Mouse (Mus musculus) limb, embryonic 10.5 days (tissue): Measurements from ENCODE around the gene Miox. TPM values are rescaled to one million over a fixed set of nuclear protein-coding genes. Genes with fewer than 3 reads are reported as not detected.

Source experiments
- DNase-seq: peaks from one replicate; pipeline ENCODE4 v3.0.0-alpha.2; 2017; ENCODE audit warnings: low spot score
- H3K27ac ChIP-seq: fragments of 300-500 bp; sonication (generic); 2 replicates; pipeline ENCODE4 v1.5.1; 2016; ENCODE audit warnings: mild to moderate bottlenecking
- H3K27me3 ChIP-seq: fragments of 300-500 bp; sonication (generic); 2 replicates; pipeline ENCODE4 v1.6.1; 2016; ENCODE audit warnings: low read depth, mild to moderate bottlenecking; ENCODE audit not compliant: poor library complexity, severe bottlenecking
- H3K36me3 ChIP-seq: fragments of 300-500 bp; sonication (generic); 2 replicates; pipeline ENCODE4 v1.6.1; 2016; ENCODE audit warnings: mild to moderate bottlenecking, moderate library complexity
- H3K4me1 ChIP-seq: fragments of 300-500 bp; sonication (generic); 2 replicates; pipeline ENCODE4 v1.6.1; 2016
- H3K4me3 ChIP-seq: fragments of 300-500 bp; sonication (generic); 2 replicates; pipeline ENCODE4 v1.5.1; 2016; ENCODE audit warnings: mild to moderate bottlenecking, moderate library complexity
- H3K9me3 ChIP-seq: fragments of 300-500 bp; sonication (generic); replicated peaks from 2 replicates; pipeline ENCODE4 v1.6.1; 2016; ENCODE audit warnings: mild to moderate bottlenecking
- WGBS: fragments of 180-500 bp; shearing (Covaris S2); methylation state at CpG from one replicate; pipeline ENCODE4 v1.1.7; 2016; 5-methylcytosine and 5-hydroxymethylcytosine counted together
- polyA plus RNA-seq: library from polyadenylated mRNA; unstranded; fragments of >200 nt; fragmentation: Nextera tagmentation; extraction: Ambion mirVana; gene quantifications from 2 replicates; pipeline ENCODE4 v1.2.1, GENCODE M21; 2016

Gene Miox
- not detected in 2 replicates for polyA plus RNA-seq

DNA sequence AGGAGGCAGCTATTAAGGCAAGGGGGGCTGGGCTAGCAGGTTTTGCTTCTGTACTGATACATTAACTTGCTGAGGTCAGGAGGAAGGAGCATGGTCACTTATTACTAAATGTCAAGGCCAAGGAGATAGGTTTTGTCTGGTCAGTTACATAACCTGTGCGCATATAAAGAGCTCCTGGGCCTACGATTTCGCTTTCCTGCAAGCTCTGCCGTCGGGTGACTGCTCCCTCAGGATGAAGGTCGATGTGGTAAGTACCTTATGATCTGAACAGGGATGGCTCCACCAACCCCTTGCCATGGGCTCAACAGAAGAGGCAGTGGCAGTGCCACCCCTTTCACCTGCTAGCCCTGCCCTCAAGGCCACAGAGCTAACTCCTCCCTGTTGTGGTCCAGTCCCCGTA, at the start of gene Miox:
Gene Miox, plus strand, starts transcription at position 128 of the 400 bp plus-strand sequence.
- Histone ChIP-seq H3K36me3 (no peaks in the 10 kb centered on the region), H3K4me1 (no peaks in the 10 kb centered on the region), H3K27ac (no peak within 1 kb of the TSS), H3K27me3 (no peaks in the 10 kb centered on the region), H3K4me3 (no peak within 1 kb of the TSS), H3K9me3 (no peaks in the 10 kb centered on the region)
- DNase-seq: no peak
- WGBS: 88% methylated on average over 7 of the region's 7 CpGs

DNA sequence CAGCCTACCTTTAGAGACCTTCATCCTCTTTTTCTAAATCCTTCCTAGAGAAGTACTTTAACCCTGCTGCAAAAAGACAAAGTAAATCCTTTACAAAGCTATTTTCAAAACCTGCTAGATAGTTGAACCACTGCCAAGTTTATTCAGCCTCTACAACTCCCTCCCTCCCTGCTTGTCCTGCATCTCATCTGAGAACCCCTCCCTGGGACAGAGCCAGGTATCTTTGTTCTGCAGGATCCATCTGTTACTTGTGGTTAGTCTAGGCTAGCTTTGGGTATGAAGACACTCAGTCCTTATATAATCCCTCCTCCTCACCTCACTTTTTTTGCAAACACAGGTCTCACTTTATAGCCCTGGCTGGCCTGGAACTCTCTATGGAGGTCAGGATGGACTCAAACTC, 49.2 kb upstream of the Miox start:
- Histone ChIP-seq H3K4me3 (no peak overlapping the region), H3K27ac (no peak overlapping the region), H3K36me3 (peaks cover 99% of the 10 kb centered on the region), H3K4me1 (no peaks in the 10 kb centered on the region), H3K9me3 (no peaks in the 10 kb centered on the region), H3K27me3 (no peaks in the 10 kb centered on the region)
- no peak for DNase-seq

DNA sequence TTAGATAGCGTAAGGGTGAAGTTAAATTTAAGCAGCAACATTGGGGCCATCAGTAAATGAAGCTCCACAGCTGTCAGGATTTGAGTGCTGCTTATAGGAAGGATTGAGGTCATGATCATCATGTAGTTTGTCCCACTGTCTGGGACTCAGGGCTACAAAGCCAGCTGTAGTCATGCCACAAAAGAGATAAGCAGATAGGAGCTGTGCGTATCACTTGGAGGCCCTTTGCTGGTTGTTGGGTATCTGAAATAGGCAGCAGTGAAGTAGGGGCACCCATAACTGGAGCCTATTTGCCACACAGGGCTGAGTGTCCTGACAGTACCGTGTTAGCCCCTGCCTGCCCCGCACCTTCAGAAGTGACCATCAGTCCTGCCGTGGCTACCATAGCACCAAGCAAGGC, 48.7 kb upstream of the Miox start:
- no peaks in the 10 kb centered on the region for H3K4me1 ChIP-seq
- WGBS: 92% methylated on average over 5 of the region's 5 CpGs
- no peaks in the 10 kb centered on the region for H3K27me3 ChIP-seq
- peaks cover 99% of the 10 kb centered on the region for H3K36me3 ChIP-seq
- no peak overlapping the region for H3K27ac ChIP-seq
- no peaks in the 10 kb centered on the region for H3K9me3 ChIP-seq
- DNase-seq: no peak
- H3K4me3 ChIP-seq: no peak overlapping the region

DNA sequence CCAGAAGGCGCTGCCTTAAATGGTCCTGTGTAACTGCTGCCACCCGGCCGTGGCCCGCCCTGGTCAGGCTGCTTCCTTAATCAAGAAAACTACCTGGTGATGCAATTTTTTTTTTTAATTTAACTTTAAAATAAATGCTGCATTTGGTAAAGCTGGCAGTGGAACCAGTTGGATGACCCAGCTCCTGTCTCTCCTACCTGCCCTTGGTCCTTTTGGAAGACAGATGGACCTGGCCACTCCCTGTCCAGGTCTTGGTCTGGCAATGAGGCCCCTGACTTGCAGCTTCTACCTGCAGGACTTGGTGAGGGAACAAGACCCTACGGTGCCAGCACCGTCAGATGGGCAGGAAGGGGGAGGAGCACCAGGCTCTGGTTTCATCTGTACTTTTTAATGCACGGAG, 48.1 kb upstream of the Miox start:
- H3K9me3 ChIP-seq: no peaks in the 10 kb centered on the region
- no peaks in the 10 kb centered on the region for H3K4me1 ChIP-seq
- WGBS: 88% methylated on average over 7 of the region's 7 CpGs
- no peak for DNase-seq
- peaks cover 99% of the 10 kb centered on the region for H3K36me3 ChIP-seq
- H3K4me3 ChIP-seq: no peak overlapping the region
- H3K27me3 ChIP-seq: no peaks in the 10 kb centered on the region
- H3K27ac ChIP-seq: no peak overlapping the region

DNA sequence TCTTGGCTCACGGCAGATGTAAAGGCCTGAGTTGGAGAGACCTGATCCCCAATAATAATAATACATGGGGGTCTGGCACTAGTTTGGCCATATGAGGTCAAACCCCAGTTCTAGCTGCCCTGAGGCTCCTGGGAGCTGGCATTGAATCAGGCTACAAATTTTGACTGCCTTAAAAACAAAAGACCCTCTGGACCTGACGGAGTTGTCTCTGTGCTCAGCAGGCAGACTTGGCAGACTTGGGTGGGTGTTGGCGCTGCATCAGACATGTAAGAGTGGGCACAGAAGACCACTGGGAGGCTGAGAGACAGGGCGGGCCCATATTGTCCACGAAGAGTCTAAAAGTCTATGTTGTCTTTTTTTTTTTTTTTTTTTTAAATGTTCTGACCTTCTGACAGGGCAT, 47.6 kb upstream of the Miox start:
- H3K4me3 ChIP-seq: no peak overlapping the region
- DNase-seq: no peak
- H3K4me1 ChIP-seq: no peaks in the 10 kb centered on the region
- no peaks in the 10 kb centered on the region for H3K9me3 ChIP-seq
- H3K36me3 ChIP-seq: peaks cover 99% of the 10 kb centered on the region
- no peaks in the 10 kb centered on the region for H3K27me3 ChIP-seq
- WGBS: 91% methylated on average over 5 of the region's 5 CpGs
- H3K27ac ChIP-seq: no peak overlapping the region

DNA sequence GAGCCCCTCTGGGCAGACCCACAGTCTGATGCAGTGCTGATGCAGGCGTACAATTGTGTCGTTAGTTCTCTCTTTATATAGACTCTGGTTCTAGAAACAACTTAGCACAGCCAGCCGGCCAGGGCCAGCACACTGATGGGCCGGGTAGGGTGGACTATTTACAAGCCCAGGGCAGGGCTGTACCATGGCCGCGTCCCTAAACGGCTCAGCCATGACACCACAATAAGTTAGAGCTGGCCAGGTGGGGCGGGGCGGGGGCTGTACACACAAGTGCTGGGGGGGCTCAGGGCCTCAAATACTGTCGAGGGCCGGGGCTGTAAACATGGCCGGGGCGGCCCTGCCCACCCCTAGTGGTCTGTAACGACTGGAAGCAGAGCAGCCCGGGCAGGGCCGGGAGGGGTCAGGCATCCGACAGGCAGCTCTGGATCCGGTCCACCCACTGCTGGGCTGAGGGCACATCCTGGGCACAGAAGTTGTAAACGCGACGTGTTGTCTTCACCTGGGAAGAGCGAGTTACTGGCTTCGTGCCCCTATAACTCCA, 45.9 kb upstream of the Miox start:
- H3K4me3 ChIP-seq: no peak overlapping the region
- H3K4me1 ChIP-seq: no peaks in the 10 kb centered on the region
- 94% methylated on average over 23 of the region's 23 CpGs for WGBS
- H3K27me3 ChIP-seq: no peaks in the 10 kb centered on the region
- no peaks in the 10 kb centered on the region for H3K9me3 ChIP-seq
- H3K27ac ChIP-seq: no peak overlapping the region
- no peak for DNase-seq
- peaks cover 99% of the 10 kb centered on the region for H3K36me3 ChIP-seq

DNA sequence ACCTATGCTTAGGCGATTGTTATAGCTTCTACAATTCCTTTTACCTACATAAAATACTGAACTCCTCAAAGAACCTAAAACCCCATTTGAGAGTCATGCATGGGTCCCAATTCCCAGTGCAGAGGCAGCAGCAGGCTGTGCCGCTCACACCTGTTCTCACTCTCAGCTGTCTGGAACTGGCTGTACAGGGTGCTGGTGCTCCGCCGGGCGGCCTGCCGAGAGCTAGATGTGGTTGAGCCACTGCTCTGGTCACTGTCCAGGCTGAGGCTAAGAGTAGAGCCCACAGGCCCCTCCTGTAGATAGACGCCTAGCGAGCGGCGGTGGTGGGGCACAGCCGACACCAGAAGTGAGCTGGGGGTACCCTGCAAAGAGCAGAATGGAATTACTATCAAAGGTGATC, 44.7 kb upstream of the Miox start:
- Histone ChIP-seq H3K4me3 (no peak overlapping the region), H3K9me3 (no peaks in the 10 kb centered on the region), H3K27ac (no peak overlapping the region), H3K27me3 (no peaks in the 10 kb centered on the region), H3K36me3 (peaks cover 99% of the 10 kb centered on the region), H3K4me1 (no peaks in the 10 kb centered on the region)
- DNase-seq: no peak
- WGBS: 94% methylated on average over 11 of the region's 11 CpGs

DNA sequence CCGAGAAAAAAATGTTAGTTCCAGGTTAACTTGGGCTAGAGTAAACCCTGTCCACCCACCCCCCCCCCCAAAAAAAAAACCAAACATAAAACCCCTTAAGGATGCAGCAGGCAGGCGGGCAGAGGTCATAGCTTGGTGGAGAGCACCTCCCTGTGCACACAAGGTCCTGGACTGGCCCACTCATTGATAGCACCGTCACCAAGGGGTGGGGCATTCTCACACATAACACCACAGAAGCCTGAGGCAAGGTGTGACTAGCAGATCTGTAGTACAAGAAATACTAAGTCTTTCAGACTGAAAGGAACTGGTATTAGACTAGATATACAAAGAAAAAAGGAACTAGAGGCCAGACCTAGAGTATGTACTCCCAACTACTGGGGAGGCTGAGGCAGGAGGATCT, 42.7 kb upstream of the Miox start:
- Histone ChIP-seq H3K27me3 (no peaks in the 10 kb centered on the region), H3K4me1 (no peaks in the 10 kb centered on the region), H3K4me3 (no peak overlapping the region), H3K36me3 (peaks cover 100% of the 10 kb centered on the region), H3K27ac (no peak overlapping the region), H3K9me3 (no peaks in the 10 kb centered on the region)
- no peak for DNase-seq
- 95% methylated on average over 3 of the region's 3 CpGs for WGBS

DNA sequence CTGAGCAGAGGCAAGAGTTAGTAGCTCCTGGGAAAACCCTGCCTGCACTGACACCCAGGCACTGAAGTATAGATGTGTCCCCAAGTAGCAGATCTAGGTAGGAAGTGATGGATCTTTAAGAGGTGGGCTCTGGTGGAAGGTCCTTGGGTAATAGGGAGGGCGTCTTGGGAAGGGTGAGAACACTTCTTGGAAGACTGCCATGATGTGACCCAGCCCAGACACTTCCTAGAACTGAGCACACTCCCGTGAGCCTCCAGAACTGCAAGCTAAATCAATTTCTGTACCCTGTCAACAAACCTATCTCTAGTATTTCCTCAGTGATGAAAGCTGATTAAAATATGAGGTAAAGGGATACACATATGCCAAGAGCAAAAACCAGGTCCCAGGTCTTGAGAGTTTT, 41.4 kb upstream of the Miox start:
- no peaks in the 10 kb centered on the region for H3K9me3 ChIP-seq
- 93% methylated on average over 2 of the region's 2 CpGs for WGBS
- no peaks in the 10 kb centered on the region for H3K27me3 ChIP-seq
- no peak overlapping the region for H3K27ac ChIP-seq
- no peak overlapping the region for H3K4me3 ChIP-seq
- no peaks in the 10 kb centered on the region for H3K4me1 ChIP-seq
- H3K36me3 ChIP-seq: peaks cover 100% of the 10 kb centered on the region
- no peak for DNase-seq

DNA sequence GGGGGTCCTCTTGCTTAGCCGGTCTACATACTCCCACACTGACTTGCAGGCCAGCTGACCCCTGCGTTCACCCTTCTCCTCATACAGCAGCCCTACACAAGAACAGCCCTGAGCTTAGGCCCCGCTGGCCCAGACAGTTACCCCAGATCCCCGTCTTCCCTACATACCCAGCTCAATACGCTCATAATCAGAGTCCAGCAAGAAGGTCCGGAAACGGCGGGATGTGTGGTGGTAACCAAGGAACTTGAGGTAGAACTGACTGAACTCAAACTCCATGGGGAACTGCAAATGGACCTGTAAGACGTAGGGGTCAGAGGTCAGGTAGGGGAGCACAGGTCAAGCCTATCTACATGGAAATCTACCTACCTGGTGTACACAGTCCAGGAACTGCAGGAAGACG, 40.4 kb upstream of the Miox start:
- no peak for DNase-seq
- H3K9me3 ChIP-seq: no peaks in the 10 kb centered on the region
- H3K27ac ChIP-seq: no peak overlapping the region
- H3K36me3 ChIP-seq: peaks cover 96% of the 10 kb centered on the region
- H3K27me3 ChIP-seq: no peaks in the 10 kb centered on the region
- H3K4me1 ChIP-seq: no peaks in the 10 kb centered on the region
- 92% methylated on average over 10 of the region's 10 CpGs for WGBS
- no peak overlapping the region for H3K4me3 ChIP-seq

DNA sequence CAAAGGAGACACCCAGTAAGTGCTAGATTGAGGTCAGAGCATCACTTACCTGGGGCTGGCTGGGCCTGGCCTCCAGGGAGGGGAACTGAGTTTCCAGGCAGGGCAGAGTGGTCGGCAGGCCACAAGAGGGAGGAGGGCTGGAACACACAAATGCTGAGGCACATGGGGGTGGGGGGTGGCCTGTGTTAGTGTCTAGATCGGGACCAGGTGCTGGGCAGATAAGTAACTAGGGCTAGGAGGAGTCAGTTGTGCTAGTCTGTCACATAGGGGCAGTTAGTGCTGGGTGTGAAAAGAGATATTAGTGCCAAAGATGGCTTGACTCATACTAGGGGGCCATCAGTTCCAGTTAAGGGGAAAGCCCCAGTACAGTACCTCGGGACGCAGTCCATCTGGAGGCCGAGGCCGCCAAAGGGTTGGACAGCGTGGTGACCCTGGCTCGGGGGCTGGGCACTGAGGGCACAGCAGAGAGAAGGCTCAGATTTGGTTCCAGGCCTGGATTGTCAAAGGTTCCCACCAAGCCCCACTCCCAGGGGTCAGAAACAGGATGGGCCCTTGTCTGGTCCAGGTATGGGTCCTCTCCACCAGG, 38.5 kb upstream of the Miox start:
- H3K4me1 ChIP-seq: no peaks in the 10 kb centered on the region
- DNase-seq: no peak
- no peaks in the 10 kb centered on the region for H3K27me3 ChIP-seq
- no peaks in the 10 kb centered on the region for H3K9me3 ChIP-seq
- no peak overlapping the region for H3K27ac ChIP-seq
- peaks cover 95% of the 10 kb centered on the region for H3K36me3 ChIP-seq
- whole genome bisulfite sequencing: 94% methylated on average over 8 of the region's 8 CpGs
- H3K4me3 ChIP-seq: no peak overlapping the region

DNA sequence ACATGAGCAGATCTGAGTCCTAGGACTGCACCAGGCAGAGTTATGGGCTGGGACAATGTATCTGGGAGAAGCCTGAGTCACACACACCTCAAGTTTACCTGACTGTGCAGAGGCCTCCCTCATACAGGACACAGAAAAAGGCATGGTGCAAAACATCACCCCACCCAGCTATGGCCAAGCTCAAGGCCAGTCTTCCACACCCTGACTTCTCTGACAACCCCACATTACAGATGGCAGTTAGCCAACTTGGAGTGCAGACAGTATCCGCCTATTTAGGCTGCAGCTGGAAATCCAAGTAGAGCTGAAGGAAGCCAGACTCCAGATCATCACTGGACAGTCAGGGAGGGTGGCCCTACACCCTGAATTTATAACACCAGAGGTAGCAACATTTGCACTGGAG, 37.7 kb upstream of the Miox start:
- Histone ChIP-seq H3K4me3 (no peak overlapping the region), H3K36me3 (peaks cover 95% of the 10 kb centered on the region), H3K4me1 (no peaks in the 10 kb centered on the region), H3K27me3 (no peaks in the 10 kb centered on the region), H3K27ac (no peak overlapping the region), H3K9me3 (no peaks in the 10 kb centered on the region)
- WGBS: 86% methylated on average over 1 of the region's 1 CpGs
- DNase-seq: no peak

DNA sequence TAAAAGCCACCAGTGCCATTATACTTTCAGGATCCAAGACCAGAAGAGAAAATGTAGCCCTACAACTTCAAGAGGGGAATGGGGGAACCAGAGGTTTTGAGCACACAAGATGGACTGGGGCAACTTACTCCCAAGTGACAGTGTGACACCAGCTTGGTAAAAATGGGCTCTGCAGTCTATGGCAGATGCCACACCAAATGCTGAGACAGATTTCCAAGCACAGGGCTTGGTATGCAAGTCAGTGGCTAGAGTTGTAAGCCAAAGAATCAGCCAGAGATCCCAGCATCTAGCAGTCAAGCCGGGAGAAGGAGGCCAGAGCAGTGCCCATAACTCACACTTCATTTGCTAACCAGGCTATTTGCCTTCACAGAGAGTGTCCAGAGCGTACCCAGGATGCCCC, 36.5 kb upstream of the Miox start:
- no peak overlapping the region for H3K4me3 ChIP-seq
- DNase-seq: no peak
- WGBS: 92% methylated on average over 2 of the region's 2 CpGs
- peaks cover 95% of the 10 kb centered on the region for H3K36me3 ChIP-seq
- no peaks in the 10 kb centered on the region for H3K27me3 ChIP-seq
- H3K27ac ChIP-seq: no peak overlapping the region
- no peaks in the 10 kb centered on the region for H3K9me3 ChIP-seq
- no peaks in the 10 kb centered on the region for H3K4me1 ChIP-seq

DNA sequence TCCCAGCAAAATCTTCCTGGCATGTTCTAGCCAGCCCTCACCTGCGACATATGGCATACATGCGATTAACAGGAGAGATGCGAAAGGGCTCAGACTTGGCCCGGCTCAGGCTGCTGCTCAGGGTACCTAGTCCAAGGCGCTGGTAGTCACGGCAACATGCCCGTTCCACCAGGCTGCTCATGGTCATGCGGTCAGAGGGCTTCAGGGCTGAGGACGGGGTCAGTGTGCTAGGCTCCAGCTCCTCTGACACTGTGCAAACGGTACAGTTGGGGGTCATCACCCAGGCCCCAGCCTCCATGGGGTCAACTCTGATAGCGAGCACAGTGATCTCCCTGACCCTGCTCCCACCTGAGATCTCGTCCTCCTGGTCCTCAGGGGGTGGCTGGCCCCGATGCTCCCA, 34.0 kb upstream of the Miox start:
- Histone ChIP-seq H3K27ac (no peak overlapping the region), H3K27me3 (no peaks in the 10 kb centered on the region), H3K36me3 (peaks cover 95% of the 10 kb centered on the region), H3K4me1 (no peaks in the 10 kb centered on the region), H3K4me3 (no peak overlapping the region), H3K9me3 (no peaks in the 10 kb centered on the region)
- 94% methylated on average over 13 of the region's 13 CpGs for WGBS
- no peak for DNase-seq
